Mouse (Mus musculus) CD8-positive naive resting alpha-beta T cell, adult 2 months (primary cell): Measurements from ENCODE around the gene Dll1.

Experiments
- DNase-seq, 2 experiments: peaks; one replicate each; pipeline ENCODE4 v3.0.0; 2022; ENCODE audit warnings: low read depth in 2 of 2, low spot score in 2 of 2

Gene Dll1

DNA sequence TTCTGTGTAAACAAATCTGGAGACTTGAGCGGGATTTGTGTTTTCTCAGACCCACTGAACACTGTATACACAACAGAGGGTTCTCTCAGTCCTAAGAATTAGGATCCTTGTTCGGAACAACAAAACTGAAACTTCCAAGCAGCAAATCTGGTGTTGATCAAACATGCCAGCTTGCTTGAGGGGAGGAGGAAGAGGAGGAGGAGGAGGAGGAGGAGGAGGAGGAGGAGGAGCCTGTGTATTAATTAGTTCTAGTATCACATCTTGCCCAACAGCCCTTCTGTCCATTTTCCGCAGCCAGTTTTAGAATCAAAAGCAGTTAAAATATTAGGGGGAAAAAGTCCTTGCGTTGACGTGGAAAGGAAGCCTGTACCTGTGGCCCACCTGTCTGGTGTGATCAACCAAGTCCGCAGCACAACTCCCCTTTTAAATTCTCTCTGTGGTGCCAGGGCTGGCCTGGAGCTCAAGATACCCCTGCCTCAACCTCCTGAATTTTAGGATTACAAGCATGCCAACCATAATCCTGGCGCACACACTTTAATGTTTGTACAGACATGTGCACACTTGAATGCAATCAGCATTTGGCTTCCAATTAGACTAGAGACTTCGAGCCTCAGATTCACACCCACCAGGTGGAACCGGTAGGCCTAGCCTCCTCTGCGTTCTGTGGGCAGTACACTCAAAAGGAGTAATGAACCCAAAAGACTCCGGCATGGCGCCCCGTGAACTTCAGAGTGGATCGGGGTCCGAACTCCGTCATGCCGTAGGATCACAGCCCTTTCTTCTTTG is 3.3 kb upstream of the Dll1 start:
- DNase-seq, result no peak

DNA sequence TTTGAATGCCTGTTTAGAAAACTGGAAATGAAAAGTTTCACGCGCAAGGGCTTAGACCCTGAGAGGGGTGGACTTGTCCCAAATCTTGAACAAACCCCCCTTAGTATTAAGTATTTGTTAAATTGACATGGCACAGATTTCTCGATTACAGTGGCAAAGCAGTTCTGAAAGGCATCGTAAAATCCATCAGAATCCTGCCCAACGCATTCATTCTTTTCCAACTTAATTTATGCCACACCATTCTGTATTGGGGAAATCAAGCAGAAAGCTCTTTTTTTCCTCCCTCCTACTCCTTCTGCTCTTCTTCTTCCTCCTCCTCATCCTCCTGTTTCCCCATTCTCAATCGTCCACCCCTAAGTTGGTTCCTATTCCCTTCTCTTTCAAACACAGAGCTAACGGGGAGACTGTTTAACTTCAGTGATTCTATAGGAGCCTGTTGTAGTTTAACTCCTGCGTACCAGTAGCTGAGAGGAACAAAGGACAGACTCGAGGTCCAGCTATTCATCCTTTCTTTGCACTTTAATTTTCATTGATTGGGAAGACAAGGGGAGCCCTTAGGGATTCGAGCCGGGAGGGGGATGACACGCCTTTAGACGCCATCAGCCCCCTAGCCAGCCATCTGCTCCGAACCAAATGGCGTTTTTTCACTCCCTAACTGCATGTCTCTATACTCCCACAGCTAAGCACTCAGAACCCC is 1.9 kb upstream of the Dll1 start:
- DNase-seq, result no peak

DNA sequence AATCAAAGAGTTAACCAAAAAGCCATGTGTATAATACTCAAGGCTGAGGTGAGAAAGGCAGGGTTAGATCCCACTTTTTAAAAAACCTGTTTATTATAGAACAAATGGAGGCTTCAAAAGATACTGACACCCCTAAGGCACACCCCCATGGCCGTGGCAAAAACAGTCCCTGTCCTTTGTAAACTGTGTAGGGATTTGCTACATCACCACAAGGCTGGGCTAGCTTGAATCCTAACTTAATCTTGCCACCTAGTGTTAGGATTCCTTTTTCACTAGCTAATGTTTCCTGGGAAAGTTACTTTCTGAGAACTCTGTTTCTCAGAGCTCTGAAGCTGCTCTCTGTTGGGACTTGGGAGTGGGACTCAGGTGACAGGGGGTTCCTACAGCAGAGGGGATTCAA is 1.2 kb upstream of the Dll1 start:
- DNase-seq, result no peak

DNA sequence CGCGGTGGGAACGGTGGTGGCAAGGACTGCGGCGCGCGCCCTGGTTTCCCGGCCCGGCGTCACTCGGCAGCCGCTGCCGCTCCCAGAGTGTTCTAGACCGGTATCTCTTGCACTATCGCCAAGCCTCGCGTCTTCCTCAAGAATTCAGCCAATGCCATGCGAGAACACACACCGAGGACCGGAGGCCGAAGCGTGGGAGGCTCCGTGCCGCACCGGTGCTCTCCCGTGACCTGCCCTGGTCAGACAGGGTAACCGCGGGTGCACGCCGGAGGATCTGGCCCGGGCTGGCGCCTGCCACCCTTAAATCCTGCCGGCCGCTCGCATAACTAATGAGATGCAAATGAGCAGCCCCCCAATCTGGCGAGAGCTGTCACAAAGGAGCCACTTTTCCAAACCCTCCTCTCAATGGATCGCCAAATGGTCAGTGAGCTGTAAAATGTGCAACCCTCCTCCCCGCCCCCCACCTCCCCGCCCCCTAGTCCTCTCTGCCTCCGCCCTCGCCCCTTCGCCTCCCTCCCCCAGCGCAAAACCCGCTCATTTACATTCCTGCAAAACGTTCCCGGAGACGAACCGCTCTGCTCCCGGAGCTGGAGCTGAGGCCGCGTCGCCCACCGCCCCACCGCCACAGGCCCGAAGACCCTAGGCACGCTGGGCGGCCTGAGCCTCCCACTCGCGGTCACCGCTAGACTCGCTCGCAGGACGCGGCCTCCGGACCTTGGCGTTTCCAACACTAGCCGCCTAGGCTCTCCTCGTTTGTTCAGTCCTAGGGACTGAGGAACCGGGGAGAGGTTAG is 775 bp downstream of the Dll1 start:
- DNase-seq, result no peak

DNA sequence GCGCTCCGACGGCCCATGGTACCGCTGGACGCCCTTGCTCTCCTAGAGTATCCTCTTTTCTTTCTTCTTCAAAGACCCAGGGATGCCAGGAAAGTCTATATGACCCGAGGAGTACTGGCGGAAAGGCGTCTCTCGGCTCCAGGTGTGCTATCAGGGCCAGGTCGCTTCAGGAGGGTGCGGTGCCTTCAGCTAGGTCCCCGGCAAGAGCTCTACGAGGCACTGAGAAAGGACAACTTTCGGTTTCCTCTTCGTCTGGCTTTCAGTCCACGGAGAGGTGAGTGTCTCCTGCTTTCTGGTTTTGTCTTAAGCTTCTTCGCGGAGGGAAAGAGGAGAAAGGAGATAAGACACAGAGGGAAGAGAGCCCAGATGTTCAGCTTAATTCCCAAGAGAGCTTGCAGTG is 1.4 kb downstream of the Dll1 start:
- DNase-seq, result no peak

DNA sequence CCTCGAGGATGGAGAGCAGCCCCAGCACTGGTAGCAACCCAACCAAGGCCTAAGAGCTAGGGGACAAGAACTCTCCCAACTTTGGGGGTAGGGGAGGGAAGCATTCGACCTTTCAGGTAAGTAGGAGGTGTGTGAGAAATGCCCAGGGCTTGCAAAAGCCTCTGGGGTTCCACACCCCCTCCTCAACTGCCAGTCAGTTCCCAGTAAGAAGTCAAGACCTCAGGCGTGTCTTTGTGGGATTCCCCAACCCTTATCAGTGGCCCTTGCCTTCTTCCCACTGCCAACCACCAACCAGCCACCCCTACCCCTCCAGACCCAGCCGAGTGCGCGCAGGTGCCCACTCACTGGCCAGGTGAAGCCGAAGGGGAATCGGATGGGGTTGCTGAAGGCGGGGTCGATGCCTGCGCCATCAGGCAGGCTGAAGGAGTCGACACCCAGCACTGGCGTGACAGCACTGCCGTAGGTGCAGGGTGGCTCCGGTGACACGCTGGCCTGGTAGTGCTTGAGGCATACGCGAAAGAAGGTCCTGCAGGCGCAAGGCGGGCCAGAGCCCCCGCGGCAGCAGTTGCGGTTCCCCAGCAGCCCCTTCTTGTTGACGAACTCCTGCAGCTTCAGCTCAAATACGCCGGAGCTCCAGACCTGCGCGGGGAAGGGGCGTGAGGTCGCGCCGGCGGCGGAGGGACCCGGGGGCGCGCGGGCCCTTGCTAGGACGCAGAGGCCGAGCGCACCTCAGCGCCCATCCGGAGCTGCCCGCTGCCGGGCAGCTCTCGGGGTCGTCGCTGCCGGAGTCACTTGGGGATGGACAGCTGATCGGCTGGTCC is 2.1 kb downstream of the Dll1 start:
- DNase-seq, result no peak

DNA sequence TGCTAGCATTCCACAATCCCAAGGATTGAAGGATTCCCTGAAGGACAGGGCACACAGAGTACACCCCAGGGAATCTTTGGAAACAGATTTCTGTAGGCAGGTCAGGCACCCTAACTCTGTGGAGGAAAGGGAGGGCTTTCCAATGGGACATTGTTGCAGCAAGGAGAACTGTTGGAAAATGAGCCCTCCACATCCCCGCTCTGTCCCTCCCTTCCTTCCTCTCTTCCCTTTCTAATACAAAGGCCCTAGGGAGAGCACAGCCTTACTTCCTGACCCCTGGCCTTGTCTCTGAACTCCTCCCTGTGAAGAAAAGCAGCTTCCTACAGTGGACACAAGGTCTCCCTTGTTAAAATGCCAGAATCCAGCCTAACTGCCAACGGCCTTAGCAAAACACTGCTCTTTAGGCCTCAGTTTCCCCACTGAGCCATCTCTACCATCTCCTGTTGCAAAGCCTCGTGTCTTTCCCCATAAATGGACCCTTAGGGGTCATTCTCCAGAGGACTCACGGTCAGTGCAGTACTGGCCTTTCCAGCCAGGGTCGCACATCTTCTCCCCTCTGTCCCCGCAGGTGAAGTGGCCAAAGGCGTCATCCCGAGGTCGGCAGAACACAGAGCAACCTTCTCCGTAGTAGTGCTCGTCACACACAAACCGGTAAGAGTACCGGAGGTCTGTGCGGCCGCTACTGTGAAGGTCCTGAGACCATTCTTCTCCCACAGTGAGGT is 3.6 kb downstream of the Dll1 start:
- DNase-seq, result no peak

DNA sequence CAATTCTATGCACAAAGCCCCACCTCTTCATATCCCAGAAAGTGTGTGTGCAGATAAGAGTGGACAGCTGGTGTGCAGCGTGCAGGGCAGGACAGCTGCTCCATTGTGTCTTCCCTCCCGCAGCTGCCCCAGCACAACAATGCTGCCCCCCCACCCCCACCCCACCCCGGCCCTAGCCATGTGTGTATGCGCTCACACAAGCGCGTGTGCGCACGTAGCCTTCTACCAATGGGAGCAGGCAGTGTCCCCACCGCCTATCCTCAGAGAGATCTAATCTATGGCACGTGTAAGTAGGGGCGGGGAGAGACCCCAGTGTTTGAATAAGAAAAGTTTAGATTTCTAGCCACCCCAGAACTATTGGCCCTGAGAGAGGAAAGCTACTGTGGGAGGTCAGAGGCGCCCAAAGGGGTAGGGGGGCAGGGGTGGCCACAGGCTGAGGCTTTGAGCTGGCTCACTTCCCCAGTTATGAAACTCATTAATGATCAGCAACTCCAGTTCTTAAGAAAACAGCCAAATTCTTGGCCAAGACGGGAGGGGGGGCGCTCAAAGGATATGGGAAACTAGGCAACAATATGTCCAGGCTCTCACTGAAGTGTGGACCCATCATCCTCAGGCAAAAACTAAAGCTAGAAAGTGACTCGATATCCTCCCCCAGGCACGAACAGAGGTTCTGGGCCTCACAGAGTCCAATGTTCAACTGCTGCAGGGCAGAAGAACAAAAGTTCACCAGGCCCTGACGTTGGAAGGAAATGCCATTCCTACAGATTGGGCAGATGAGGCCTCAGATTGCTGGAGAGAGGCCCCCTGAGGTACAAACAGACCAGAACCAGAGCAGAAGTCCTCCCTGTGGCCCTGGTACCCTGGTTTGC is 4.5 kb downstream of the Dll1 start:
- no peak for DNase-seq

DNA sequence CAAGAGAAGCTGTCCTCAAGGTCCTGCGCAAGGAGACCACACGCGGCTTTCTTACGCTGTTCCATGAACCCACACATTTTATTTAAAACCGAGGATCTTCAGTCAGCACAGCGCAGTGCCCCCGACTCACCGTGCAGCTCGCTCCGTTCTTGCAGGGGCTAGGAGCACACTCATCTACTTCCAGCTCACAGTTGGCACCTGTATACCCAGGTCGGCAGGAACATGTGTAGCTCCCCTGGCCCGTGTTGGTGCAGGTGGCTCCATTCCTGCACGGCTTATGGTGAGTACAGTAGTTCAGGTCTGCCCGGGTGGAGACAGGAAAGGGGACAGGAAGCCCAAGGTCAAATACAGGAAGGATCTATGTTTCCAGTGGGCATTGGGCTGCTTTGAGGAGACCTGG is 6.3 kb downstream of the Dll1 start:
- no peak for DNase-seq

DNA sequence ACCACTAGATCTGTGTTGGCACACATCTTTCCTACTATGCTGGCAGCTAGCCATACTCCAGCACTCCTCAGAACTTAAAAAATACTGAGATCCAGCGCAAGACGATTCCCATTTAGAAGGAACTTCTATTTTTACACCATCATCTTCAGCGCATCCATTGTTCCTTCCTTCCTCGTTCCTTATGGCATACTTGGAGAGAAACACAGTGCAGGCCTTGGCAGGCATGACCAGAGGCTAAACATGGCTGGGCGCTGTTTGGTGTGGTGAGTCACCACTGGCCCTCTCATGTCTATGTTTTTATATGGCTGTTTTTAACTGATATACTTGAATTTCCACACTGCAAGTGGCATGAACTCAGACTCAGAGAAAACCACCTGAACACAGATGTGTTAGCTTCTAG is 11.0 kb downstream of the Dll1 start:
- no peak for DNase-seq

DNA sequence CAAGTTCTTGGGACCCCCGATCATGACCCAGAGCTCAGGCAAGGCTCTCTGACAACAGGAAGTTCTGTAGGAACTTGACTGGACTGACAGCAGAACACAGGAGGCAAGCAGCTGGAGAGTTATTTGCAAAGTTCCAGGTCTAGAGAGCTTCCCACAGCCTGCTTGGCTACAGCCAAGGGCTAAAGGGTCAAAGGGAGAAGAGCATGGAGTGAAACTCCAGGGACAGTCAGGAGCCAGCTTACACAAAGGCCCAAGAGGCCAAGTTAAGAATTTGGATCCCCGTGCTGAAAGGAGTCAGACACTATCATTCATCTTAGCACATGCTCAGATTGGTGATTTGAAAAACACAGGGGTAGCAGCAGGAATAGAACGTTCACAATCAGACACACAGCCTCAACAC is 13.0 kb downstream of the Dll1 start:
- no peak for DNase-seq

DNA sequence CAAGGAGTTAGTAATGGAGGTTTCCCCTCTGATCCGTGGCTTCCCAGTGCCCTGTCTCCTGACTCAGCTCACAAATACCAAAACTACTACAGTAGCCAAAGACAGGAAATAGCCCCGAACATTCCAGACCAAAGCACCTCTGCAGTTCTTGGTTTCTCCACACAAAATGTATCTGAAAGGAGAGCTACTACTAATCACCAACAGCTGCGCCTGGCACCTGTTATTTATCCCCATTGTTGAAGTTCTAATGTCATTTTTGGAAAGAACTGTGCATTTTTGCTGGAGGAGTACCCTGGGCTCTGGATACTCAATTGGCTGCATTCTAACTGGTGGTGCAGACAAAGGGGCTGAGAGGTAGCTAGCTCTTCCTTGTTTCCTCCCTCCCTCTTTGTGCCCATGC is 19.6 kb downstream of the Dll1 start:
- DNase-seq, result no peak

DNA sequence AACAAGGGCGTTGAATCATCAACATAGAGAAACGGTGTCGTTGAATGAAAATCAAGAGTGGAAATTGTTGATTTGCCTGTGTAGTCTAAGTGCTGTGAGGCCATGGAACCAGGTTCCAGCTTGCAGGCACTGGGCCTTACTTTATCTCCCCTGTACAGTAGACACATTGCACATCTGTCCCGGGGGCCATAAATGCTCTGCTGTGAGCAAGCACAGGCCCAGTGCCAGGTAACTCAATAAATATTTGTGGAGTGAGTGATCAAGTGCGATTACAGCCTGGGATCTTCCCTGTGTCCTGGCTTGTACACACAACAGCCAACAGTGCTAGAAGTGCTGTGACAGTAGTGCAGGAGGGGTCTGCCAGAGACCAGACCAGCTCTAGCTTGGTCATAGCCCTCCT is 20.1 kb downstream of the Dll1 start:
- DNase-seq, result no peak

DNA sequence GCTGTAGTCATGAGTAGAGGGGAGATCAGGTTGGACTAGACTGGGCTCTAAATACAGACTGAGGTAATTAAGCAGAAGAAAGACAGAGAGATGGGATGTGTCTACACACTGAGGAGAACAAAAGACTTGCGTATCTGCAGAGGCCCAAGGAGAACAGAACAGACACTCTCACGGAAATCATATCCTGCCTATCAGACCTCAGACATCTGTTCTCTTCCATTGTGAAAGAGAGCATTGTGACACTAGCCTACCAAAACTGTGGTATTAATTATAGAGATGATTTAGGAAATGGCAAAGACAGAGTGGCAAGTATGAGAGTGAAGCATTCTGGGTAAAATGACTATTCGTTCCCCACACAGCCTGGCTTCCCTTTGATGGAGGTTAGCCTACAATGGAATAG is 21.6 kb downstream of the Dll1 start:
- no peak for DNase-seq

DNA sequence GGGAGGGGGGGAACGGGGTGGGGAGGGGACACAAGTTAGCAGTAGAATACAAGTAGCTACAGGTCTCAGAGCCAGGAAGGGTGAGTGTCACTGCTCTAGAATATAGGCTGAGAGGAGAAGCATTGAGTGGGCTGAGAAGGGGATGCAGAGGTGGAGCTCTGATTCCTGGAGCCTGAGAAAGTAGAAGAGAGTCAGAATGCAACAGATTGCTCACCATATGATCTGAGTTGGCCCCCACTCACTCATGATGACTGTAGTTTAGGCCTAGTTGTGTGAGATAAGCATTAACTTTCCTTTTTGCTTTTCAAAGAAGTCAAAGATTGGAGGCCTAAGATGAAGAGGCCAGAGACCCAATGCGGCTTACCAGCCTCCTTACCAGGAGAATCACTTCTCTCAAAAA is 22.7 kb downstream of the Dll1 start:
- DNase-seq, result no peak

DNA sequence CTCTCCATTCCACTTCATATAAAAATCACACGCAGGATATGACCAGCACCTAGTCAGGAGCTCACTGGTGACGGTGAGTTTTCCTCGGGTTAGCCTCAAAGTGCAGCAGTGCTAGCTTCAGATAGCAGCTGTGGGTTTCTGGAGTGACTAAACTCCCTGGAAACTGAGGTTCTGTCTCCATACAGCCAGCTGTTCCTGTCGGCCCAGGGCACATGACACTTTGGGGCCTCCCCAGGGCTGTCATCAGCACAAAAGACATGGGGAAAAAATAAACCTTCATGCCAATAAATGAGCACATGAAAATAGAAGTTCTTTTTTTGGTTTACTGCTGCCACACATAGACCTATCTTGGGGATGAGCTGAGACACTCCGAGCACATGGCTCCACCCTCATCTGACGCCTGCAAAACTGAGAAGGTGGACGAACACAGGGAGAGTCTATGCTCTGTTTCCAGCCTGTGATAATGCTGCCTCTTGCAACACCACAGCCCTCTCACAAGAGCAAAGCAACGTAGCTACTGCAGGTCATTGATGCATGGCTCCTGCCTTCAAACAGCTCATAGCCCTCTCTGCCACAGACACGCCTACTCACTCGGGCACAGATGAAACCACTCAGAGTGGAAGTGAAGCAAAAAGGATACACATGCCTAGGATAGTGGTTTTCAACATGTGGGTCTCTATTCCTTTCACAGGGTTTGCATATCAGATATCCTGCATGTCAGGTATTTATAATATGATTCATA is 23.6 kb downstream of the Dll1 start:
- DNase-seq, result no peak

DNA sequence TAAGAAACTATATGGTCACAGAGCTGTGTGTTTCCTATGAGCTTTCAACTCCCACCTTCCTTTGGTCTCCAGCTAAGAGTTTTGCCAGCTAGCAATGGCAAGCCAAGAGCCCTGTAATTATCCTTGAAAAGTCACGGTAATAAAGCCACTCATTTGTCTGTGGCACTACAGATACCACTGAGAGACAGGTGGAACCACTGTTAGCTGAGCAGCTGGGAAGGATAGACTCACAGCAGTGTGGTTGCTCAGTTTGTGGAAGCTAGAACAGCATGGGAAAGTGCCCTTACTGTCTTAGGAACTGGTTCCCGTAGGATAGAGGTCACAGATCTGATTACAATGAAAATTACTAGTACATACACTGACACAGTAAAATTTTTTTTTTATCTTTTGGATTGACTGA is 26.5 kb downstream of the Dll1 start:
- no peak for DNase-seq

DNA sequence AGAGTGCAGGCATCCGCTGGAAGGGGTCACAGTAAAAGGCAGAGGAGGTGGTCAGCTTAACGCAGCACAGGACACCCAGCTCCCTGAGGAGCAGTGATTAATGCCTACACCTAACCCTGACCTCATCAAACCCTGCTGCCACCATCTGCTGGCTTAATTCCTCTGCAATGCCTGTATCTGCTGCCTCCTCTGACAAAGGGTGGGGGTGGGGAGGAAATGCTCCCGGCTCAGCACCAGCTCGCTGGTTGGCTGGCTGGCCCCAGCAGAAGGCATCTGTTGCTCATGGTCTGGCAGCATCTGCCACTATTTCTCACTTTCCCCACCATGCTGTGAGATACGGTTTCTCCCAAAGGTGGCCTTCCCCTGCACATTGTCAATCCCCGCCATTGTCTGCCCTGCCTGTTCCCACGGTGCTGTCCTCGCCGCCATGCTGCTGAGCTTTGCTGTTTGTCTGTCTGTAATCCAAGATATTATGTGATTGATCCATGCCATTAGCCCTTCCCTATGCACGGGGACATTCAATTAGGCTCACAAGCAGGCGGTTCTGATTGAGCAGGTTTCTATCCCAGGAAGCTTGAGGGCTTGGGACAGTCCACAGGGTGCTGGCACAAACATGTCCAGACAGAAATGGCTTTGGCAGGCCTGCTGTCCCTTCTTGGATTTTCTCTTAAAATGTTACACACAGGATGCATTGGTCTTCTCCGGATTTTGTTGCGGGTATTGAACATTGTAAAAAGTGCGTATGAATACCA is 33.4 kb downstream of the Dll1 start:
- DNase-seq, result no peak
